Mouse (Mus musculus) embryonic facial prominence, embryonic 15.5 days (tissue): ENCODE data around the gene Rbm28. TPM values are rescaled to one million over a fixed set of nuclear protein-coding genes. Genes with fewer than 3 reads are reported as not detected.

ENCODE experiments used
- ATAC-seq: fragments of 200-750 bp; cut with Nextera tagmentation; 2 replicates; pipeline ENCODE4 v1.8.0; 2017; ENCODE audit warnings: low read depth, moderate TSS enrichment; ENCODE audit not compliant: insufficient number of reproducible peaks, low FRiP score, low TSS enrichment
- H3K27ac ChIP-seq: fragments of 300-500 bp; sonication (generic); replicated peaks from 2 replicates; pipeline ENCODE4 v1.5.1; 2015; ENCODE audit warnings: mild to moderate bottlenecking, inconsistent platforms
- H3K27me3 ChIP-seq: fragments of 300-500 bp; sonication (generic); 2 replicates; pipeline ENCODE4 v1.6.1; 2015; ENCODE audit warnings: inconsistent platforms
- H3K36me3 ChIP-seq: fragments of 300-500 bp; sonication (generic); 2 replicates; pipeline ENCODE4 v1.6.1; 2015; ENCODE audit warnings: mild to moderate bottlenecking, inconsistent platforms
- H3K4me1 ChIP-seq: fragments of 300-500 bp; sonication (generic); 2 replicates; pipeline ENCODE4 v1.6.1; 2015; ENCODE audit warnings: inconsistent platforms
- H3K4me2 ChIP-seq: fragments of 300-500 bp; sonication (generic); replicated peaks from 2 replicates; pipeline ENCODE4 v1.6.1; 2015; ENCODE audit warnings: mild to moderate bottlenecking, inconsistent platforms
- H3K4me3 ChIP-seq: fragments of 300-500 bp; sonication (generic); replicated peaks from 2 replicates; pipeline ENCODE4 v1.5.1; 2015; ENCODE audit warnings: mild to moderate bottlenecking, inconsistent platforms
- H3K9ac ChIP-seq: fragments of 300-500 bp; sonication (generic); 2 replicates; pipeline ENCODE4 v1.6.1; 2015; ENCODE audit warnings: inconsistent platforms
- H3K9me3 ChIP-seq: fragments of 300-500 bp; sonication (generic); replicated peaks from 2 replicates; pipeline ENCODE4 v1.6.1; 2016; ENCODE audit warnings: inconsistent platforms
- WGBS: fragments of 180-500 bp; shearing (Covaris S2); methylation state at CpG from one replicate; pipeline ENCODE4 v1.1.7; 2015; 5-methylcytosine and 5-hydroxymethylcytosine counted together
- polyA plus RNA-seq: library from polyadenylated mRNA; unstranded; fragments of >200 nt; fragmentation: Nextera tagmentation; extraction: Ambion mirVana; gene quantifications from 2 replicates; pipeline ENCODE4 v1.2.1, GENCODE M21; 2015

Rbm28 gene
- 33.1 and 35.8 TPM in 2 replicates for polyA plus RNA-seq

DNA sequence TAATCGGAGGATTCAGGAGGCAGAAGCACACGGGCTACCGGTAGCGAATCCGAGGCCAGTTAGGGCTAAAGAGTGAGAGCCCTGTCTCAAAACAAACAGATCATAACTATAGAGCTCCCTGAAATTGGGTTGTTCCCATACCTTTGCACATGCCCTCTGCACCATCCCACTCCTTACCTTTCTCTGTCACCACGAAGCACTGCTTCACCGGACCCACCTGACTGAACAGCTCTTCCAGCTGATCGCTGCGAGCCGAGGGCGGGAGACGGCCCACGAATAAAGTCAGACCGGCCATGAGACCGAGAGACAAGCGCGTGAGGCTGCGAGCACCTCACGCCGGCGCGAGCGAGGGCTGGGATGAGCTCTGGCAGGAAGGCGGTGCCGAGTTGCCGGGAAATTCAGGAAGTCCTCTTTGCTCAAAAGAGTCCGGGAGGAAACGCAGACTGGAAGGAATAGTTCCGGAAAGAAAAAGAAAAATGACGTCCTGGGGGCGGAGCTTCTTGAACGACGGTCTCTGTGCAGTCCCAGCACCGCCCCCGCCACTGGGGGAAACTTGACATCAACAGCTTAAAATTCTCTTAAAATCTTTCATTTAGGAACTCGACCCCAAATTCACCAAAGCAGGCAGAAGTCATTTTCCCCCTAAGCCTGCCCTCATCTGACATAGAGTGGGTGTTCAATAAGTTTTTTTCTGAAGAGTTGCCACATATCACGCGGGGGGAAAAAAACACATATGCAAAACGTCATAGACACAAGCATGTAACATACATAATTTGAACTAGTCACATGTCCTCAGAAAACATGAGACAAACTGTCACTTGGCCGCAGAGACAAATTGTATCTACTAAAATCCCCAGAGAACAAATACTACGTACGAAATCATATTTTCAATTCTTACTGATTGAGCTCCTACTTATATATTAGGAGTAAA lies at the start of gene Rbm28:
Gene Rbm28 (minus strand): TSS at position 693 of the 931 bp plus-strand sequence.
- Histone ChIP-seq H3K4me1 (peaks cover 15% of the 10 kb centered on the region), H3K9me3 (no peaks in the 10 kb centered on the region), H3K36me3 (0 out of 2 replicates have a peak, but pooled peaks cover 6% of the 10 kb centered on the region), H3K4me2 (peak within 1 kb of the TSS; percentile 92), H3K4me3 (peak within 1 kb of the TSS; percentile 82), H3K27ac (no peak within 1 kb of the TSS), H3K9ac (peak within 1 kb of the TSS; percentile 68), H3K27me3 (peaks cover 22% of the 10 kb centered on the region)
- 8% methylated on average over 42 of the region's 42 CpGs for WGBS
- peak; percentile 73 for ATAC-seq

- ATAC-seq, result no peak
- H3K9ac ChIP-seq, result no peak overlapping the region
- peaks cover 43% of the 10 kb centered on the region for H3K4me1 ChIP-seq
- H3K27me3 ChIP-seq, result peaks cover 20% of the 10 kb centered on the region
- H3K4me2 ChIP-seq, result no peak overlapping the region
- H3K9me3 ChIP-seq, result no peaks in the 10 kb centered on the region
- H3K4me3 ChIP-seq, result no peak overlapping the region
- WGBS, result 14% methylated on average over 1 of the region's 1 CpGs
- no peaks in the 10 kb centered on the region for H3K36me3 ChIP-seq
- no peak overlapping the region for H3K27ac ChIP-seq
Measured at GRCm38 (mm10) chr6:29214245-29214644, 49.4 kb upstream of the Rbm28 start.

DNA sequence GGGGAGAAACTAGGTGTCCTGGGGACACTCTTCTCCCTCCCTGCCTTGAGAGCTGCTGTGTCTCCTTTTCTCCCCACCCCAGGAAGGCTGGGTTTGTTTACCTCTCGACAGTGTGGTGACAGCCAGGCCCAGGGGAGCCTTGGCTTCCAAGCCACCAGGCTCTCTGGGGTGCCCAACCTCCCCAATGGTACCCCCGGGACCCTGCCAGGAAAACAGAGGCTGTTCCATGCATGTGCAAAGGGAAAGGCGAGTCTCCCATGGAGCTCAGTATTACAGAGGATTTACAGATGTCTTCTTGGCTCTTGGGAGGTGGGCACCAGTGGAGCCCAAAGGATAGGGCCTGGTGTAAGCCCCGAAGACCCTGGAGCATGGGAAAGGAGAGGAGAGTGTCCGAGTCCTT lies 48.6 kb upstream of the Rbm28 start:
- Histone ChIP-seq H3K9ac (no peak overlapping the region), H3K36me3 (no peaks in the 10 kb centered on the region), H3K4me3 (no peak overlapping the region), H3K27ac (no peak overlapping the region), H3K9me3 (no peaks in the 10 kb centered on the region), H3K4me1 (peaks cover 43% of the 10 kb centered on the region), H3K27me3 (peaks cover 20% of the 10 kb centered on the region), H3K4me2 (no peak overlapping the region)
- no peak for ATAC-seq
- WGBS, result 58% methylated on average over 5 of the region's 5 CpGs

GRCm38 (mm10) chr6:29211806-29212492 lies 47.1 kb upstream of the Rbm28 start:
- H3K9me3 ChIP-seq, result no peaks in the 10 kb centered on the region
- peaks cover 43% of the 10 kb centered on the region for H3K4me1 ChIP-seq
- peaks cover 20% of the 10 kb centered on the region for H3K27me3 ChIP-seq
- H3K36me3 ChIP-seq, result peaks cover 1% of the 10 kb centered on the region; the same call in 1 of the 2 replicates
- peak overlapping the region; percentile 91 for H3K4me2 ChIP-seq
- peak overlapping the region; percentile 79 for H3K27ac ChIP-seq
- peak; percentile 85 for ATAC-seq
- peak overlapping the region; percentile 63 for H3K9ac ChIP-seq
- WGBS, result under 1% methylated on average over 62 of the region's 66 CpGs
- H3K4me3 ChIP-seq, result peak overlapping the region; percentile 76

DNA sequence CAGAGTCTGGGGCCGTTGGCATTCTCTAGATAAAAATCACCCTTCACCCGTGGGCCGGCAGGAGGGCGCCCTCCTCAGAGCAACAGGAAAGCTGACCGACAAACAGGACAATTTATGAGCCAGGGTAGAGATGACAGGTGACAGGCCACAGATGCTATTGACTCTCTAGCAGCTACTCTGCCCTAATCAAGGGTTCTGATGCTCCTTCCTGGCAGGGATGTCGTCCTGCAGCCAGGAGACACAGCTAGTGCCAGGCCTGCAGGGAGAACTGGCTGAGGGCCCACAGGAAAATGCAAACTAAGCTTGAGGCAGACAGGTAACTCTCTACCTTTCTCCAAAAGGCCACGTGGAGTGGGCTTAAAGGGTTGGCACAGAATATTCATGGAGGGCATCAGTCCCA lies 46.3 kb upstream of the Rbm28 start:
- Histone ChIP-seq H3K9me3 (no peaks in the 10 kb centered on the region), H3K9ac (peak overlapping the region; percentile 63), H3K4me1 (peaks cover 39% of the 10 kb centered on the region), H3K36me3 (peaks cover 9% of the 10 kb centered on the region), H3K27ac (peak overlapping the region; percentile 79; the same call in 1 of the 2 replicates), H3K4me2 (peak overlapping the region; percentile 91), H3K4me3 (peak overlapping the region; percentile 76), H3K27me3 (peaks cover 20% of the 10 kb centered on the region)
- WGBS, result 29% methylated on average over 7 of the region's 7 CpGs
- ATAC-seq, result no peak

DNA sequence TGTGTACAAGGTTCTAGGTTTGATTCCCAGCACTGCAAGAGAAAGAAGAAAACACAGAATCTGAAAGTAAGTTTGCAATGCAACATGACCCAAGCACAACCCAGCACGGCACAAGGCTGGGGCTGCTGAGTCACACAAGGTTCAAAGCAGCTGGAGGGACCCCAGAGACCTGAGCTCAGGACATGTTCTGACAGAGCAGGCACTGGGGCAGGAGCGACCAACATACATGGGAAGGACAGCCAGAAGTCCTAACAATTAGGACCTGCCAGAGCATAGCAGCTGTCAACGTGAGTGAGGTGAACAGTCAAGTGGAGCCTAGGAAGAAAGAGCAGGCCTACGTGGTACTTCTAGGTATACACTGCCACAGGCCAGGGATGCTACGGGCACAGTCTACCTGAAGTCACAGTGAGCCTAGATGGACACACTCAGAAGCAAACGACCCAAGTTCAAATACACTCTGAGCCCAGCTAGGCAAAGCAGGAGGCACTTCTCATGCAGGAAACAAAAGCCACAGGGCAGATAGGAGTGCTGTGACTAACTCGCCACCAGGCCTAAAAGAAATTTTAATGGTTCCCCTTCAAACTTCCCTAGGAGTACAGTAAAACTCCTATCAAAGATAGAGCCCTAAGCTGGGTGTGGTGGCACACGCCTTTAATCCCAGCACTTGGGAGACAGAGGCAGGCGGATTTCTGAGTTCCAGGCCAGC lies 45.6 kb upstream of the Rbm28 start:
- Histone ChIP-seq H3K9me3 (no peaks in the 10 kb centered on the region), H3K4me2 (no peak overlapping the region), H3K4me3 (no peak overlapping the region; the same call in 1 of the 2 replicates), H3K4me1 (peaks cover 37% of the 10 kb centered on the region), H3K27ac (no peak overlapping the region), H3K36me3 (peaks cover 13% of the 10 kb centered on the region), H3K9ac (no peak overlapping the region), H3K27me3 (peaks cover 18% of the 10 kb centered on the region)
- no peak for ATAC-seq
- WGBS, result 78% methylated on average over 9 of the region's 9 CpGs

DNA sequence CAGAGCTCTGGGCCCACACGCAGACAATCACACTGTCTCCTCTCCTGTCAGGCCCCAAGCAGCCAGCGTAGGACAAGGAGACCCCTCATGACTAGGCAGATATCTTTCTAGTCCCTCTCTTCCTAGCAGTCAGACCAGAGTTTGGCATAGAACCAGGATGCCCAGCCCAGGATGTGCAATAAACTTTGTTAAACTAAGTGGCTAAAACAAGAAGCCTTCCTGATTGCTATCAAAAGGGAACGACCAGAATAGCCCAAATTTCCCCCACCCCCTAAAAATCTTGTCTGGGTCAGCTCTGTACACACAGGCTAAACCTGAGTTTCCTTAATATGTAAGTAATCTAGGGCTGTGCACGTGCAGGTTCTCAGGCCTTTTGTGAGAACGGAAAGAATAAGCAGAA lies 43.4 kb upstream of the Rbm28 start:
- WGBS, result 84% methylated on average over 5 of the region's 5 CpGs
- no peak for ATAC-seq

GRCm38 (mm10) chr6:29207017-29207416 lies 42.2 kb upstream of the Rbm28 start:
- Histone ChIP-seq H3K36me3 (peaks cover 44% of the 10 kb centered on the region), H3K4me2 (no peak overlapping the region), H3K4me3 (no peak overlapping the region), H3K27ac (no peak overlapping the region), H3K27me3 (no peaks in the 10 kb centered on the region), H3K4me1 (peaks cover 25% of the 10 kb centered on the region), H3K9ac (no peak overlapping the region), H3K9me3 (no peaks in the 10 kb centered on the region)
- ATAC-seq, result no peak
- WGBS, result 89% methylated on average over 5 of the region's 5 CpGs

More for the DNA sequence above, 43.4 kb upstream of the Rbm28 start:
- no peak overlapping the region for H3K9ac ChIP-seq
- no peak overlapping the region for H3K4me2 ChIP-seq
- no peak overlapping the region for H3K27ac ChIP-seq
- peaks cover 30% of the 10 kb centered on the region for H3K4me1 ChIP-seq
- H3K4me3 ChIP-seq, result no peak overlapping the region
- no peaks in the 10 kb centered on the region for H3K9me3 ChIP-seq
- peaks cover 32% of the 10 kb centered on the region for H3K36me3 ChIP-seq
- H3K27me3 ChIP-seq, result no peaks in the 10 kb centered on the region

DNA sequence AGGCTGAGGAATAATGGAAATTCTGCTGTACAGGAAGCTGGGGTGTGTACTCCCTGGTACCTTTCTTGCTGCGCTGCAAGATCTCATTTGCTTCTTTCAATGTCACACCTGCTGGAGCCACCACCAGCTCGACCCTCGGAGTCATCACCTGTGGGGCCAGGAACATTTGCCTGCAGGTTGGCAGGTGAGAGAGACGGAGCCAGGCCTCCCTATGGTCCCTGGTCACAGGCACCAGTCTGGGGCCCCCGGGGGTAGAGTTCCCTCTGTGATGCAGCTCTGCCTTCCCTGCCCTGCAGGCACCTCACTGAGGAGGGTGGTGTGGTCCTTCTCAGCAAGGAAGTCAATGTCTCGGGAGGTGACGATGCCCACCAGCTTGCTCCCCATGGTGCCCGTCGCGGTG lies 41.2 kb upstream of the Rbm28 start:
- Histone ChIP-seq H3K27me3 (no peaks in the 10 kb centered on the region), H3K4me3 (no peak overlapping the region), H3K27ac (no peak overlapping the region), H3K9ac (no peak overlapping the region), H3K36me3 (peaks cover 47% of the 10 kb centered on the region), H3K9me3 (no peaks in the 10 kb centered on the region), H3K4me2 (no peak overlapping the region), H3K4me1 (peaks cover 17% of the 10 kb centered on the region)
- WGBS, result 92% methylated on average over 10 of the region's 10 CpGs
- ATAC-seq, result no peak

DNA sequence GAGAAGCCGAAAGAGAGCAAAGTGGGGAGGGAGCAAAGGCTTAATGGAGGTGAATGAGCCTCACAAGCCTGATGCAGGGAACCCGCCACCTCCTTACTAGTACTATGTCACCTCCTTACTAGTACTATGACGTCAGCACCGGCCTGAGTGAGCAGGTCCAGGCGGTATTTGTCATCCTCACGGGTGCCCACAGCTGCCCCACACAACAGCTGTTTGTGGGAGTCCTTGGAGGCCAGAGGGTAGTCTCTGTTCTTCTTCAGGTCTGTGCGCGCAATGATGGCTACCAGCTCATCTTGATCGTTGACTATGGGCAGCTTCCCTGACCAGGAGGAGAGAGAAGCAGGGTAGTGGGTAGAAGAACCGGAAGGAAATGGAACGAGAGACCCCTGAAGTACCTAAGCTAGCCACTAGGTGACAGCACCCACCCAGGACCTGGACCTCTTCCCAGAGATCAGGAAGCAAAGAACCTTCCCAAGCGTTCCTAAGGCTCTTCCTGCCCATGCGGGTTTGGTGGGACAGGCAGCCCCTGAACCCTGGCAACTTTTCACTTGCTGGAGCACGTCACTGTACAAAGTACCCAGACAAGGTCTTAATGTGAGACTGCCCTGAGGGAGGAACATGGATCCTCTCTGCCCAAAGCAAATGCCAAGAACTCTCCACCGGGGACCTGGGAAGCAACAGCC lies 40.3 kb upstream of the Rbm28 start:
- H3K9ac ChIP-seq, result no peak overlapping the region
- H3K9me3 ChIP-seq, result no peaks in the 10 kb centered on the region
- ATAC-seq, result no peak
- H3K4me1 ChIP-seq, result peaks cover 10% of the 10 kb centered on the region; the same call in 1 of the 2 replicates
- peaks cover 53% of the 10 kb centered on the region for H3K36me3 ChIP-seq
- H3K27ac ChIP-seq, result no peak overlapping the region
- WGBS, result 51% methylated on average over 15 of the region's 15 CpGs
- H3K4me2 ChIP-seq, result no peak overlapping the region
- no peaks in the 10 kb centered on the region for H3K27me3 ChIP-seq
- H3K4me3 ChIP-seq, result no peak overlapping the region
